Mouse (Mus musculus) kidney, adult 2 months (tissue): ENCODE measurements around the gene Tcl1b5.

ENCODE experiments used
- CTCF ChIP-seq: fragments of 200-500 bp; conservative IDR thresholded peaks from 2 replicates; pipeline ENCODE4 v1.5.1; 2011; ENCODE audit warnings: low read depth, mild to moderate bottlenecking, control low read depth, low read length, moderate library complexity, mixed read lengths; ENCODE audit not compliant: insufficient read depth, insufficient read length
- POLR2A ChIP-seq: fragments of 200-500 bp; IDR thresholded peaks from one replicate; pipeline ENCODE4 v1.6.1; 2011; ENCODE audit warnings: low read depth, low read length, control low read depth

DNA sequence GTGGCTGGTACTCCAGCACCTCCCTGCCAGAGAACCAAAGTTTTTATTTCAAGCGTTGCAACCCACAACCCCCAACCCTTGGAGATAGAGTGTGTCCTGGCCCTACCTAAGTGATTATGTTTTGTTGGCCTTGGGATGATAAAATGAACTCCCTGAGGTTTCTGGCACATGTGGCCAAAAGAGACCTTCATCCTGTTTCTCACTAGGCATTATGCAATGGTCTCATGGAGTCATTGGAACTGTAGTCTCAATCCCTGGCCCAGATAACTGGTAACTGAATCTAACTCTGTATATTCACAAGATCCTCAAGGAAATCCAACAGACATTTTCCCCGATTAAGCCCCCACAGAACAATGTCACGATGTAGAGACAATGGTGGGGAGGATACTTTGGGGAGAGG lies 33.0 kb upstream of the Tcl1b5 start:
- no peak for TF ChIP-seq POLR2A
- TF ChIP-seq CTCF, result no peak
